Mouse (Mus musculus) hindlimb bud, embryonic 11.5 days (tissue): Measurements from ENCODE around the gene Epha6.
"Not testable (repeated sequence)": the region's sequence is repeated elsewhere in the genome, so short reads cannot be mapped to it uniquely, and the experiment has no call there.

ENCODE experiments used
- DNase-seq: peaks from one replicate; pipeline ENCODE4 v3.0.0-alpha.2; 2012; ENCODE audit warnings: low read depth, low spot score; ENCODE audit errors: extremely low spot score

Gene Epha6

GRCm38 (mm10) chr16:60006857-60007568 lies 598.3 kb downstream of the Epha6 start:
- DNase-seq = no peak

- no peak for DNase-seq
These were observed 635.5 kb downstream of the Epha6 start for GRCm38 (mm10) chr16:59969816-59970215.

- no peak for DNase-seq
These were observed 649.6 kb downstream of the Epha6 start for GRCm38 (mm10) chr16:59955731-59956130.

- no peak for DNase-seq
These were observed 681.6 kb downstream of the Epha6 start for GRCm38 (mm10) chr16:59923696-59924095.

- DNase-seq = no peak
These were observed 725.3 kb downstream of the Epha6 start for GRCm38 (mm10) chr16:59880073-59880472.

- no peak for DNase-seq
These were observed 733.5 kb downstream of the Epha6 start for GRCm38 (mm10) chr16:59871792-59872191.

- no peak for DNase-seq
These were observed 751.1 kb downstream of the Epha6 start for GRCm38 (mm10) chr16:59854160-59854717.

GRCm38 (mm10) chr16:59852689-59853088 lies 752.6 kb downstream of the Epha6 start:
- DNase-seq = no peak

- no peak for DNase-seq
These were observed 758.8 kb downstream of the Epha6 start for GRCm38 (mm10) chr16:59846574-59846973.

- DNase-seq = no peak
These were observed 768.6 kb downstream of the Epha6 start for GRCm38 (mm10) chr16:59836778-59837177.

GRCm38 (mm10) chr16:59836304-59836703 lies 769.0 kb downstream of the Epha6 start:
- no peak for DNase-seq

- DNase-seq = no peak
These were observed 772.9 kb downstream of the Epha6 start for GRCm38 (mm10) chr16:59832468-59832867.

GRCm38 (mm10) chr16:59829655-59830054 lies 775.7 kb downstream of the Epha6 start:
- no peak for DNase-seq

GRCm38 (mm10) chr16:59799790-59800189 lies 805.5 kb downstream of the Epha6 start:
- DNase-seq = not testable (repeated sequence)

- DNase-seq = no peak
These were observed 833.0 kb downstream of the Epha6 start for GRCm38 (mm10) chr16:59772297-59772696.

GRCm38 (mm10) chr16:59770421-59770820 lies 834.9 kb downstream of the Epha6 start:
- no peak for DNase-seq

GRCm38 (mm10) chr16:59769936-59770335 lies 835.4 kb downstream of the Epha6 start:
- DNase-seq = no peak

- no peak for DNase-seq
These were observed 844.5 kb downstream of the Epha6 start for GRCm38 (mm10) chr16:59760875-59761274.

GRCm38 (mm10) chr16:59750905-59751304 lies 854.4 kb downstream of the Epha6 start:
- DNase-seq = no peak

- DNase-seq = no peak
These were observed 861.7 kb downstream of the Epha6 start for GRCm38 (mm10) chr16:59743669-59744068.

- DNase-seq = no peak
These were observed 889.8 kb downstream of the Epha6 start for GRCm38 (mm10) chr16:59715524-59715923.

- DNase-seq = no peak
These were observed 912.1 kb downstream of the Epha6 start for GRCm38 (mm10) chr16:59693230-59693629.

GRCm38 (mm10) chr16:59689120-59689519 lies 916.2 kb downstream of the Epha6 start:
- no peak for DNase-seq
